Mouse (Mus musculus) stomach, embryonic 16.5 days (tissue): Measurements from ENCODE around the gene Gm10490. TPM values are rescaled to one million over a fixed set of nuclear protein-coding genes. Genes with fewer than 3 reads are reported as not detected.
A peak's percentile ranks its signal among the peaks of the same experiment; 100 is the strongest.
"Not testable (repeated sequence)": the region's sequence is repeated elsewhere in the genome, so short reads cannot be mapped to it uniquely, and the experiment has no call there.

Experiments used
- ATAC-seq: fragments of 200-750 bp; cut with Nextera tagmentation; 2 replicates; pipeline ENCODE4 v1.8.0; 2017; ENCODE audit warnings: moderate number of reproducible peaks, moderate TSS enrichment; ENCODE audit not compliant: insufficient read depth, low FRiP score
- H3K27ac ChIP-seq: fragments of 300-500 bp; sonication (generic); 2 replicates; pipeline ENCODE4 v1.5.1; 2014; ENCODE audit warnings: low read length
- H3K27me3 ChIP-seq: fragments of 300-500 bp; sonication (generic); 2 replicates; pipeline ENCODE4 v1.6.1; 2014; ENCODE audit warnings: low read length, control low read depth, mixed read lengths; ENCODE audit not compliant: control insufficient read depth, insufficient read depth
- H3K36me3 ChIP-seq: fragments of 300-500 bp; sonication (generic); 2 replicates; pipeline ENCODE4 v1.6.1; 2014; ENCODE audit warnings: low read length; ENCODE audit not compliant: control insufficient read depth, insufficient read depth
- H3K4me1 ChIP-seq: fragments of 300-500 bp; sonication (generic); 2 replicates; pipeline ENCODE4 v1.6.1; 2014; ENCODE audit warnings: low read length, control low read depth, mixed read lengths; ENCODE audit not compliant: control insufficient read depth, insufficient read depth
- H3K4me2 ChIP-seq: fragments of 300-500 bp; sonication (generic); 2 replicates; pipeline ENCODE4 v1.6.1; 2014; ENCODE audit warnings: low read depth, low read length, mixed read lengths
- H3K4me3 ChIP-seq: fragments of 300-500 bp; sonication (generic); replicated peaks from 2 replicates; pipeline ENCODE4 v1.5.1; 2014; ENCODE audit warnings: mild to moderate bottlenecking, low read length
- H3K9ac ChIP-seq: fragments of 300-500 bp; sonication (generic); 2 replicates; pipeline ENCODE4 v1.6.1; 2014; ENCODE audit warnings: low read length
- H3K9me3 ChIP-seq: fragments of 300-500 bp; sonication (generic); replicated peaks from 2 replicates; pipeline ENCODE4 v1.6.1; 2016; ENCODE audit warnings: low read length, control low read depth; ENCODE audit not compliant: control insufficient read depth
- WGBS: fragments of 180-500 bp; shearing (Covaris S2); extraction: QIAGEN DNeasy Blood & Tissue Kit; methylation state at CpG from one replicate; pipeline ENCODE4 v1.1.7; 2014; 5-methylcytosine and 5-hydroxymethylcytosine counted together
- polyA plus RNA-seq: library from polyadenylated mRNA; unstranded; fragments of >200 nt; fragmentation: Nextera tagmentation; extraction: Ambion mirVana; gene quantifications from 2 replicates; pipeline ENCODE4 v1.2.1, GENCODE M21; 2015

Gm10490 gene
- not detected in 2 replicates for polyA plus RNA-seq

- ATAC-seq, H3K4me2 ChIP-seq, H3K36me3 ChIP-seq, H3K9me3 ChIP-seq, H3K4me3 ChIP-seq, H3K27ac ChIP-seq, H3K27me3 ChIP-seq, H3K9ac ChIP-seq, H3K4me1 ChIP-seq: not testable (repeated sequence)
- WGBS = 94% methylated on average over 4 of the region's 4 CpGs
Observed at GRCm38 (mm10) chrX:7909242-7909641, at the start of gene Gm10490. Gene Gm10490, plus strand, starts transcription at chrX:7909542.

GRCm38 (mm10) chrX:7863181-7863580 is 46.2 kb upstream of the Gm10490 start:
- Histone ChIP-seq H3K4me3 (no peak overlapping the region), H3K4me1 (no peaks in the 10 kb centered on the region), H3K27me3 (no peaks in the 10 kb centered on the region), H3K4me2 (no peak overlapping the region), H3K9me3 (no peaks in the 10 kb centered on the region), H3K27ac (no peak overlapping the region), H3K36me3 (no peaks in the 10 kb centered on the region), H3K9ac (no peak overlapping the region)
- 79% methylated on average over 1 of the region's 1 CpGs for WGBS
- no peak for ATAC-seq

GRCm38 (mm10) chrX:7864551-7864950 is 44.8 kb upstream of the Gm10490 start:
- Histone ChIP-seq H3K27me3 (no peaks in the 10 kb centered on the region), H3K4me3 (no peak overlapping the region), H3K27ac (no peak overlapping the region), H3K9me3 (no peaks in the 10 kb centered on the region), H3K36me3 (no peaks in the 10 kb centered on the region), H3K4me1 (no peaks in the 10 kb centered on the region), H3K4me2 (no peak overlapping the region), H3K9ac (no peak overlapping the region)
- ATAC-seq = no peak
- 73% methylated on average over 3 of the region's 3 CpGs for WGBS

GRCm38 (mm10) chrX:7865343-7865742 is 44.0 kb upstream of the Gm10490 start:
- no peaks in the 10 kb centered on the region for H3K27me3 ChIP-seq
- H3K9ac ChIP-seq = no peak overlapping the region
- WGBS = 55% methylated on average over 2 of the region's 2 CpGs
- no peak overlapping the region for H3K4me2 ChIP-seq
- H3K4me1 ChIP-seq = no peaks in the 10 kb centered on the region
- no peaks in the 10 kb centered on the region for H3K9me3 ChIP-seq
- H3K4me3 ChIP-seq = no peak overlapping the region
- H3K27ac ChIP-seq = no peak overlapping the region
- no peaks in the 10 kb centered on the region for H3K36me3 ChIP-seq
- no peak for ATAC-seq

- Histone ChIP-seq H3K4me3 (no peak overlapping the region), H3K36me3 (no peaks in the 10 kb centered on the region), H3K27me3 (no peaks in the 10 kb centered on the region), H3K4me1 (no peaks in the 10 kb centered on the region), H3K9me3 (no peaks in the 10 kb centered on the region), H3K27ac (no peak overlapping the region), H3K9ac (no peak overlapping the region), H3K4me2 (no peak overlapping the region)
- no peak for ATAC-seq
- 66% methylated on average over 2 of the region's 2 CpGs for WGBS
Observed at GRCm38 (mm10) chrX:7865786-7866185, 43.6 kb upstream of the Gm10490 start.

- Histone ChIP-seq H3K27ac (no peak overlapping the region), H3K4me3 (no peak overlapping the region), H3K9ac (no peak overlapping the region), H3K9me3 (no peaks in the 10 kb centered on the region), H3K36me3 (no peaks in the 10 kb centered on the region), H3K4me1 (no peaks in the 10 kb centered on the region), H3K4me2 (no peak overlapping the region), H3K27me3 (no peaks in the 10 kb centered on the region)
- ATAC-seq = no peak
- WGBS = 89% methylated on average over 1 of the region's 1 CpGs
Observed at GRCm38 (mm10) chrX:7867141-7867540, 42.2 kb upstream of the Gm10490 start.

- Histone ChIP-seq H3K4me3 (no peak overlapping the region), H3K4me1 (no peaks in the 10 kb centered on the region), H3K27ac (no peak overlapping the region), H3K36me3 (no peaks in the 10 kb centered on the region), H3K27me3 (no peaks in the 10 kb centered on the region), H3K4me2 (no peak overlapping the region), H3K9me3 (no peaks in the 10 kb centered on the region), H3K9ac (no peak overlapping the region)
- 56% methylated on average over 2 of the region's 2 CpGs for WGBS
- no peak for ATAC-seq
Observed at GRCm38 (mm10) chrX:7868506-7868905, 40.8 kb upstream of the Gm10490 start.

- H3K9me3 ChIP-seq = no peaks in the 10 kb centered on the region
- H3K4me1 ChIP-seq = no peaks in the 10 kb centered on the region
- WGBS = 42% methylated on average over 3 of the region's 3 CpGs
- ATAC-seq = no peak
- no peak overlapping the region for H3K27ac ChIP-seq
- no peaks in the 10 kb centered on the region for H3K36me3 ChIP-seq
- H3K4me2 ChIP-seq = no peak overlapping the region
- no peak overlapping the region for H3K9ac ChIP-seq
- no peak overlapping the region for H3K4me3 ChIP-seq
- no peaks in the 10 kb centered on the region for H3K27me3 ChIP-seq
Observed at GRCm38 (mm10) chrX:7869826-7870225, 39.5 kb upstream of the Gm10490 start.

GRCm38 (mm10) chrX:7878007-7878419 is 31.3 kb upstream of the Gm10490 start, which contains the start of gene Pim2:
Gene Pim2, plus strand, starts transcription at chrX:7878262.
- H3K4me3 ChIP-seq = peak within 1 kb of the TSS; percentile 46
- H3K27ac ChIP-seq = no peak within 1 kb of the TSS
- no peaks in the 10 kb centered on the region for H3K27me3 ChIP-seq
- ATAC-seq = peak; percentile 92
- peak within 1 kb of the TSS; percentile 67 for H3K4me2 ChIP-seq
- 12% methylated on average over 38 of the region's 38 CpGs for WGBS
- H3K9me3 ChIP-seq = no peaks in the 10 kb centered on the region
- no peaks in the 10 kb centered on the region for H3K36me3 ChIP-seq
- H3K4me1 ChIP-seq = peaks cover 6% of the 10 kb centered on the region; the same call in 1 of the 2 replicates
- peak within 1 kb of the TSS; percentile 58 for H3K9ac ChIP-seq
